Mouse (Mus musculus) heart, embryonic 12.5 days (tissue): ENCODE measurements at regions not wholly inside any gene's neighbourhood (a gene's known extent, or its start where the extent isn't known, plus 50 kb on each side); places are given as distances from the start of the nearest gene placed in this dataset.

Experiments used
- ATAC-seq: fragments of 200-750 bp; cut with Nextera tagmentation; 2 replicates; pipeline ENCODE4 v1.8.0; 2017; ENCODE audit warnings: moderate TSS enrichment, moderate library complexity; ENCODE audit not compliant: insufficient number of reproducible peaks, low FRiP score
- H3K27ac ChIP-seq: fragments of 300-500 bp; sonication (generic); 2 replicates; pipeline ENCODE4 v1.5.1; 2016; ENCODE audit warnings: mild to moderate bottlenecking, moderate library complexity; ENCODE audit not compliant: poor library complexity, severe bottlenecking
- H3K27me3 ChIP-seq: fragments of 300-500 bp; sonication (generic); replicated peaks from 2 replicates; pipeline ENCODE4 v1.6.1; 2016; ENCODE audit warnings: mild to moderate bottlenecking, moderate library complexity
- H3K36me3 ChIP-seq: fragments of 300-500 bp; sonication (generic); 2 replicates; pipeline ENCODE4 v1.6.1; 2016; ENCODE audit warnings: mild to moderate bottlenecking, moderate library complexity
- H3K4me1 ChIP-seq: fragments of 300-500 bp; sonication (generic); replicated peaks from 2 replicates; pipeline ENCODE4 v1.6.1; 2016; ENCODE audit warnings: mild to moderate bottlenecking
- H3K4me2 ChIP-seq: fragments of 300-500 bp; sonication (generic); 2 replicates; pipeline ENCODE4 v1.6.1; 2016; ENCODE audit warnings: mild to moderate bottlenecking, moderate library complexity
- H3K4me3 ChIP-seq: fragments of 300-500 bp; sonication (generic); 2 replicates; pipeline ENCODE4 v1.5.1; 2016; ENCODE audit warnings: mild to moderate bottlenecking
- H3K9ac ChIP-seq: fragments of 300-500 bp; sonication (generic); 2 replicates; pipeline ENCODE4 v1.6.1; 2016; ENCODE audit warnings: mild to moderate bottlenecking, moderate library complexity
- H3K9me3 ChIP-seq: fragments of 300-500 bp; sonication (generic); replicated peaks from 2 replicates; pipeline ENCODE4 v1.6.1; 2016; ENCODE audit warnings: mild to moderate bottlenecking, moderate library complexity
- WGBS: fragments of 180-500 bp; shearing (Covaris S2); methylation state at CpG from one replicate; pipeline ENCODE4 v1.1.7; 2016; 5-methylcytosine and 5-hydroxymethylcytosine counted together

DNA sequence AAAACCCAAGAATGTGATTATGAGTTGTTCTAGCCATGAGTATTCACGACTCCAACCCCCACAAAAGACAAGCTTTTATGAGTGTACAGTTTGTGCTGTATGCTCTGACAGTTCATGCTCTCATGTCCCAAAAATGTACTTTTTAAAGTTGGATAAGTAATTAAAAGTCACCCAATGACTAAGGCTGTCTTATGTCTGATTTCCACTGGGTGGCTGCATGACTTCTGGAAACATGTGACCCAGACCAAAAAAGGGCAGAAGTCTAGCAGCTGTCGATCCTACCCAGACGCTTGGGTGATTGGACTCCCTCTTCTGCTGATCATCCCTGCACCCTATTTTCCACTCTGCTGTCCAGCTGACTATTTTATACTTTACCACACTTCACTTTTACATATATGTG lies 168.7 kb downstream of the Moxd1 start:
- no peaks in the 10 kb centered on the region for H3K36me3 ChIP-seq
- H3K4me2 ChIP-seq, result no peak overlapping the region
- H3K9me3 ChIP-seq, result no peaks in the 10 kb centered on the region
- no peak overlapping the region for H3K27ac ChIP-seq
- H3K4me1 ChIP-seq, result 0 out of 2 replicates have a peak, but pooled peaks cover 3% of the 10 kb centered on the region
- ATAC-seq, result no peak
- H3K27me3 ChIP-seq, result no peaks in the 10 kb centered on the region
- WGBS, result 54% methylated on average over 3 of the region's 3 CpGs
- no peak overlapping the region for H3K9ac ChIP-seq
- H3K4me3 ChIP-seq, result no peak overlapping the region

DNA sequence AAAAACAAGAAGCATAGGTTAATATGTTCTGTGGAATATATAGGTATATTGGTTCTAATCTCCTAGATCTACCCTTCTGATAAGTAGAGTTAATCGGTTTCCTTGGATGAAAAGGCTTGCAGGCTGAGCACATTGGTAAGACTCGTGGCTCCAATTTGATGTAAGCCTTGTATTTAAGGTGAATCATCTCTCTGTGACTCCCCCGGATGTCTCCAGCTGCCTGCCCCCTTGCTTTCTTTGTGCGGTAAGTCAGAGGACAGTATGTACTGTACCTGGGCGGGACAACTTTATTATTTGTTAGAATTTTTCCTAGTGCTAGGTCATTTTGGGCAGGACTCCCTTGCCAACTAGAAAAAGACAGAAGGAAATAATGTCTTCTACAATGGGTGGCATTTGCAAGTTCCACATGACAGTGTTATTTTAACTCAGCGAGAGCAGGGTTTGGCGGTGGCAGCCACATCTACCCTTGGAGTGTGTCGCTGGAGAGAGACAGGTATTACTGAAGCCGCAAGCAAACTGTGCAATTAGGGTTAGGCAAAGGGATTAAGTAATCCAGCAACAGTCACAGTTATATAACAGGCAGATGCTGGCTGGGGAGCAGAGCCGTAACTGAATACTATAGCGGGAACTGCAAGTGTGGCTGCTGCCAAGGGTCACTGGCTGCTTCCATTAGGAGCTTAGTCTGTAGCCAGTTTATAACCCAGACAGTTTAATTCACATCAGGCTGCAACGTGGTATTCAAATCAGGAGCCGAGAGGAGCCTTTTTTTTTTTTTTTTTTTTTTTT lies 172.9 kb downstream of the Moxd1 start:
- 72% methylated on average over 13 of the region's 13 CpGs for WGBS
- ATAC-seq, result no peak
- H3K4me3 ChIP-seq, result no peak overlapping the region

DNA sequence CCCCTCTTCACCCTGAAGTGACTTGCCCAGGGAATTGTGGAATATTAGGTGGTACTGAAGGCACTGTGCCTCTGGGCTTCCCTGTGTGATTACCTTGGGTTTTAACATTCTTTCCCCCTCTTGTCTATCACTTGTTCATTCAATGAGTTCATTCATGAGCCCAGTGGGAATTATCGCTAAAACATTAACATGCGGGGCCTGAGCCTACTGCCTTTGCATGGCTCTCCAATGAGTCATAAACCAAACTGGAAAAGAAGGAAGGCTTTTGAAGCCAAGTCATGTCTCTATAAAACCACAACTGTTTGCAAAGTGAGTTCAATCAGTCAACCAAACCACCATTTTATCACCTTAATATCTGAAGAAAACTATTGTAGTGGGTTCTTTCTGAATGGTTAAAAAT lies 173.8 kb downstream of the Moxd1 start:
- H3K4me1 ChIP-seq, result no peaks in the 10 kb centered on the region
- H3K27me3 ChIP-seq, result no peaks in the 10 kb centered on the region
- no peaks in the 10 kb centered on the region for H3K9me3 ChIP-seq
- H3K4me2 ChIP-seq, result no peak overlapping the region
- no peak overlapping the region for H3K27ac ChIP-seq
- no peak overlapping the region for H3K4me3 ChIP-seq
- H3K9ac ChIP-seq, result no peak overlapping the region
- no peak for ATAC-seq
- no peaks in the 10 kb centered on the region for H3K36me3 ChIP-seq
- WGBS, result 73% methylated on average over 2 of the region's 2 CpGs

More for the DNA sequence above, 172.9 kb downstream of the Moxd1 start:
- H3K27ac ChIP-seq, result no peak overlapping the region
- no peaks in the 10 kb centered on the region for H3K36me3 ChIP-seq
- H3K9ac ChIP-seq, result no peak overlapping the region
- no peak overlapping the region for H3K4me2 ChIP-seq
- H3K27me3 ChIP-seq, result no peaks in the 10 kb centered on the region
- H3K4me1 ChIP-seq, result 0 out of 2 replicates have a peak, but pooled peaks cover under 1% of the 10 kb centered on the region
- H3K9me3 ChIP-seq, result no peaks in the 10 kb centered on the region

DNA sequence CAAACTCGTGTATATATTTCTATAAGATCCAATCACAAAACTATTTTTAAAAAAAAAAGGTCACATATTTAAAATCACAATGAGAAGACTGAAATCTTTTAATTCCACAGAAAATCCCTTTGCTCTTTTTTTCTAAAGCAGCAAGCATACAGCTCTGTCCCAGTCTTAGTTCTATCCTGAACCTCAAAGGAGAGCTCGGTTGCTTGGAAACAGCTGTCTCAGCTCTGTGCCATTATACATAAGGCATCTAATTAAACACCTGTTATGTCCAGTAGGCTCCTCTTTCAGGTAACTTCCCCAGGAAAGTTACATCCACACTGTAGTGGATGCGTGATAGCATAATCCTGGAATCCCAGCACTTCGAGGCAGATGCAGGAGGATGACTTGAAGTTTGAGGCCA lies 181.5 kb downstream of the Moxd1 start:
- H3K27me3 ChIP-seq, result no peaks in the 10 kb centered on the region
- ATAC-seq, result no peak
- H3K36me3 ChIP-seq, result no peaks in the 10 kb centered on the region
- WGBS, result 77% methylated on average over 4 of the region's 4 CpGs
- H3K4me3 ChIP-seq, result no peak overlapping the region
- no peaks in the 10 kb centered on the region for H3K4me1 ChIP-seq
- no peak overlapping the region for H3K4me2 ChIP-seq
- H3K27ac ChIP-seq, result no peak overlapping the region
- no peak overlapping the region for H3K9ac ChIP-seq
- H3K9me3 ChIP-seq, result no peaks in the 10 kb centered on the region

DNA sequence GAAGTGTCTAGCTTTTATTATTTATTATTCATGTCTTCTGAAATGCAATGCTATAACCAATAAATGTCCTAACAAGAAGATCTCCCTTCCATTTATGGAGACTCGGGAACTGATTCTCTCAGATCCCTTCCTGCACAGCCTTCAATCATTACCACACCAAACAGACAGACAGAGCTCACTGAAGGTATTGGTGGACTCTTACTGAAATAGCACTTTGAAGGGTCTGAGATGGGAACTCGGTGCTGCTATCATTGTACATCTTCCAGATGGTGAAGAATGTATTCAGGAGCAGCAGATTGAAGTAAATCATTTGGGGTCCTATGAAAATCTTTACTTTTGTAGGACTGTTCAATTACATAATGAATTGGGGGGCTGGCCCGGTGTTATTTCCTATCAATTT lies 183.6 kb downstream of the Moxd1 start:
- Histone ChIP-seq H3K4me3 (no peak overlapping the region), H3K4me1 (no peaks in the 10 kb centered on the region), H3K4me2 (no peak overlapping the region), H3K9me3 (no peaks in the 10 kb centered on the region), H3K36me3 (no peaks in the 10 kb centered on the region), H3K27me3 (no peaks in the 10 kb centered on the region), H3K27ac (no peak overlapping the region), H3K9ac (no peak overlapping the region)
- whole genome bisulfite sequencing, result 79% methylated on average over 3 of the region's 3 CpGs
- no peak for ATAC-seq

DNA sequence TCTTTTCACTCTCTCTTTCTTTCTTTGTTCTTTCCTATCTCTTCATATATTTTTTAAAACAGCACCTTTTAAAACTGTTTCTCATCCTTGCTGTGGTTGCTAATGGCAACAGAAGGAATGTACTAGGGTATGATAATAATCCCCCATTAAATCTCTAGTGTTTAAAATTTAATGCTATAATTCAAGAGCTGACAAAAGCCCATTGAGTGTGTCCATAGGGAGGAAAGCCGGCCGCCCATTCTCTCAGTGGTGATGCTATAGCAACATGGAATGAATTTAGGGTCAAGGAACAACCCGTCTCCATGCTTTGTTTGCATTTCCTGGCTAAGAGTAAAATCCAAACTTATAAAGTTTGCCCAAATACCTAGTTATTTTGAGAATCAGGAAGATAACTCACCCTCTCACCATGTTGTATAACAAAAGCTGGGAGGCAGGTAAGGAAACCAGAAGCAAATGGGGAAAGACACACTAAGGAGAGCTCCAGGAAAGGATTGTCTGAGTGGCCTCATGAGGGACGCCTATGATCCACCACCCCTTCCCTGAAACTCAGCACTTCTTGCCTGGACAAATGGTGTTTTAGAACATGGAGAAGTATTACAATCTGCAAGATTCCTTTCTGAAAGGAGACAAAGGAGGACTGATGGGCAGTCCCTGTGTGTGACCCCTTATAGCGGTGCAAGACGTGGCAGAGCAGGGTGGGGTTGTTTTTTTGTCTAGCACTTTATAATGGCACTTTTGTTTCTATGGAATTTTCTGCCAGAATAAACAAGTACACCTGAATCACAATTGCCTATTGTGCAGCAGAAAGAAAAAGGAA lies 184.3 kb downstream of the Moxd1 start:
- H3K9me3 ChIP-seq, result no peaks in the 10 kb centered on the region
- H3K9ac ChIP-seq, result no peak overlapping the region
- WGBS, result 75% methylated on average over 6 of the region's 6 CpGs
- H3K27me3 ChIP-seq, result no peaks in the 10 kb centered on the region
- no peaks in the 10 kb centered on the region for H3K4me1 ChIP-seq
- H3K27ac ChIP-seq, result no peak overlapping the region
- no peak overlapping the region for H3K4me3 ChIP-seq
- no peak overlapping the region for H3K4me2 ChIP-seq
- no peaks in the 10 kb centered on the region for H3K36me3 ChIP-seq
- no peak for ATAC-seq

DNA sequence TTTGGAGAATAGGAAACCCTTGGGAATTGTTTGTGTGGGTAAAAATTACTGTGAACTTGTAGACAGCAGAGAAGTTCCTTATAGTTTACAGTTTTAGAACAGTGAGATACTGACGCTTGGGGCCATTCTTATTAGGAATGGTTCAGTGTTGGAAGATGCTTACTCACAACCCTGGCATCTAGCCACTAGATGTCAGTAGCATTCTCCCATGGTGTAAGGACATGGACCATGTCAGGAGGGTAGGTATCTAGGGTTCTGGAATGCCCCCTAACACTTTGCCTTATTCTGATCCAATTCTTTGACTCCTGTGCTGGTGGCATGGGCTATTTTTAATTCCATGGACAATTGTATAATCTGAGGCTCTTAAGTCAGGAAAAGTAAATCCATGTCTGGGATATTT lies 185.3 kb upstream of the Ccn2 start:
- Histone ChIP-seq H3K9me3 (no peaks in the 10 kb centered on the region), H3K4me3 (no peak overlapping the region), H3K27ac (no peak overlapping the region), H3K36me3 (no peaks in the 10 kb centered on the region), H3K4me1 (no peaks in the 10 kb centered on the region), H3K9ac (no peak overlapping the region), H3K27me3 (no peaks in the 10 kb centered on the region), H3K4me2 (no peak overlapping the region)
- 21% methylated on average over 1 of the region's 1 CpGs for WGBS
- no peak for ATAC-seq

DNA sequence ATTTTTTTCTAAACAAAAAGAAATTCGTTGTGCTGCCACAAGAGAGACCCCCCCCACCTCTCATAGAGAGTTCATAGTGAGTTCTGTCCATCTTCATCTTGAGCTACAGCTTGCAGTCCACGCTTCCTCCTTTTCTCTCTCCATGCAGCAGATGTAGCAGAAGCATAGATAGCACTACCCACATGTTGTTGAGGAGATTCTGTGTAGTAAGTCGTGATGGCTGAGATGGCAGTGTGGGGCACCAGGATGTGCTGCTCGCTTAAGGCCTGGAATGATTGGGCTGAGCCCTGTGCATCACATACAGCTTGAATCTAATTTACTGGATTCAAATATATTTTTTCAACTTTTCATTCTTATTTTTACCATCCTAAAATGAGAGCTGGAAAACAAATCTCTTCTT lies 184.4 kb upstream of the Ccn2 start:
- Histone ChIP-seq H3K9me3 (no peaks in the 10 kb centered on the region), H3K4me2 (no peak overlapping the region), H3K27ac (no peak overlapping the region), H3K36me3 (no peaks in the 10 kb centered on the region), H3K27me3 (no peaks in the 10 kb centered on the region), H3K4me1 (no peaks in the 10 kb centered on the region), H3K9ac (no peak overlapping the region), H3K4me3 (no peak overlapping the region)
- WGBS, result 77% methylated on average over 4 of the region's 4 CpGs
- no peak for ATAC-seq

DNA sequence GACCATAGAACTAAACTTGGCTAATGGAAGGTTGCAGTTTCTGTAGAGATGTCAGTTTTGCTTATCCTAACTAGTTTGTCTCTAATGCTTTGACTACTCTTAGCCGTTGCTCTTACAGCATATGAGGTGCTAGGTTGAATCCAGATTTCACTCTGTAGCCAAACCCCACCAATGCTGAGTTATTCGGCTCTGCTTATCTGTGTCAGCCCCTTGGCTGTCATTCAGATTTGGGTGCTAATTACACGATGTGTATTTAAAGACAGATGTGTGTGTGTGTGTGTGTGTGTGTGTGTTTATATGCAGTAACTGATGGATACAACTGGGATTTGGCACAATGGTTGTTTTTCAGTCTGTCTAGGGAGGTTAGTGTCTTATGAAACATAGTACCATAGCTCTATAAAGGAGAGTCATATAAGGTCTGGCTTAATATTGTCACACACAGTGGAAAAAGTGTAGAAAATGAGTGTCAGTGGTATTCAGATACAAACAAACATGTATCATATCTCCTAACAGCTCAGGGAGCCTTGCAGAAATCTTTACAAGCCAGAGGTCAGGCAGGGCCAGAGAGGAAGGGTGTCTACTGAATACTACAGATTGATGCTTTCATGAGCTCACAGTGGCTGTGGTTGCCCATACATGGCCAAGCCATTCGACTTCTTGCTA lies 172.6 kb upstream of the Ccn2 start:
- Histone ChIP-seq H3K36me3 (no peaks in the 10 kb centered on the region), H3K27ac (no peak overlapping the region), H3K4me2 (no peak overlapping the region), H3K27me3 (no peaks in the 10 kb centered on the region), H3K4me1 (no peaks in the 10 kb centered on the region), H3K9me3 (no peaks in the 10 kb centered on the region), H3K9ac (no peak overlapping the region), H3K4me3 (no peak overlapping the region)
- no peak for ATAC-seq
- 59% methylated on average over 4 of the region's 4 CpGs for WGBS

DNA sequence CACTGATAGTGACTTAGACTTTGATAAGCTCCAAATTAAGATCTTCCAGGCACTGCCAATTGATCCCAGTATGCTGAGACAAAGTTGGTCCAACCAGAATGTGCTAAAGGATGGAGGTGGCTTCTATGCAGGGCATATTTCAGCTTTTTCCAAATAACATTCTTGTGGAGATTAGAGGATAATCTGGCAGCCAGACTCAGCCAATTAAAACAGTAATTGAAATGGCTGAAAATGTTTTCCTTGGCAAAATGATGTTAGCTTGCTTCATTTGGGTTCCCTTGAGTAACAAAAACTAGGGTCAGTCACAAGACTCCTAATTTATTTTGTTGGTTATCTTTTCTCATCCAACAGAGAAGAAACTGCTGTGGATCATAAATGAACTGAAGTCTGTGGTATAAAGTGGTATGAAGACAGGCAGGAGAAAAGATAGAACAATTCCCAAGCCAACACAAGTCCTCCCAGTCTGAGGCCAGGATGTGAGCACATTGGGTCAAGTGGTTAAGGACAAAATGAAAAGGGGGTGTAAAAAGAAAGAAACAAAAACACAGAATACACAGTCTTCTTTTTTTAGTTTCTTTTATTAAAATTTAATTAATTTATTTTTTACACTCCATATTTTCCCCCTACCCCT lies 161.4 kb upstream of the Ccn2 start:
- H3K27ac ChIP-seq, result no peak overlapping the region
- H3K4me3 ChIP-seq, result no peak overlapping the region
- H3K9ac ChIP-seq, result no peak overlapping the region
- H3K4me2 ChIP-seq, result no peak overlapping the region
- H3K9me3 ChIP-seq, result peaks cover 6% of the 10 kb centered on the region
- ATAC-seq, result no peak
- no peaks in the 10 kb centered on the region for H3K4me1 ChIP-seq
- no peaks in the 10 kb centered on the region for H3K27me3 ChIP-seq
- H3K36me3 ChIP-seq, result no peaks in the 10 kb centered on the region

DNA sequence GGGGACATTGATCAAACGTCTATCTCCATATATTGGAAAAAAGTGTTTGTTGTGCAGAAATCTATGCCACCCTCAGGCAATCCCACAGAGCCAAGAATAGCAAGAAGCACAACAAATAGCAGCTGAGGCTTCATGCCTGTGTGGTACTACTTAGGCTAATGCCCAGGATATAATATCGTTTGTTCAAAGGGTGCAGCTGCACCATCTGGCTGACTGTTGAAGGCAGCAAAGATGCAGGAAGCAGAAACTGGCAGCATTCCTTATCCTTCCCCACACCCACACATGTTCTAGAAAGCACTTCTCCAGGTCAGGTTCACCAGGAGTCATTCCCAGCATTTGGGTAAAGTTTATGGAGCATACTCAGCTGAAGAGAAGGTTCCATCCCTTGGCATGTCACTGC lies 158.1 kb upstream of the Ccn2 start:
- Histone ChIP-seq H3K4me2 (no peak overlapping the region), H3K36me3 (no peaks in the 10 kb centered on the region), H3K9ac (no peak overlapping the region), H3K4me1 (no peaks in the 10 kb centered on the region), H3K9me3 (peaks cover 6% of the 10 kb centered on the region; the same call in 1 of the 2 replicates), H3K4me3 (no peak overlapping the region), H3K27me3 (no peaks in the 10 kb centered on the region), H3K27ac (no peak overlapping the region)
- no peak for ATAC-seq
- WGBS, result 77% methylated on average over 2 of the region's 2 CpGs
